Comparison of ENCODE assay signal across 17 mouse cellular contexts in the genomic region with DNA sequence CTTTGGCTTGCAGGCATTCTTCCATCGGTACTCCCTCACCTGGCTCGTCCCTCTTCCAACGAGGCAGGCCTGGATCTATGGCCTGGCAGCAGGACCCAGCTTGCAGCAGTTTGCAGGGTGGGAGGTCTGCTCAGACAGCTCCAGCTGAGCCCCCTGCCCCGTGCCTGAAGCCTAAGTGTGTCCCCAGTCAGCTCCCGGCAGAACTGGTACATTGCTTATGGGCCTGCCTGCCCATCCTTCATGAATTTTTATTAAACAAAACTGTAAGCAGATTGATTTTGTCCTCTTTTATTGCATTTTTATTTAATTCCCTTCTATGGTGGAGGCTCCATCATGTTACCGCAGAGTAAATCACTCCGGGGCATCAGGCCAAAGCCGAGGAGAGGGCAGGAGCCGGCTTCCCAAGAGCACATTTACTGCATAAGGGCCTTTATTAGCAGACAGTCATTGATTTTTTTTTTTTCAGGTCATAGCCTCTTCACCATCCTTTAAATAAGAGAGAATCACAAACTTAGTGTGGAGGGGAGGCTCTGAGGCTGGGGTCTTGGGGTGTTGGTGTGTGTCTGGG.
"Had no signal": no experiment of that assay in that cellular context is flagged by ENCODE, and none has a peak within 500 bp of the region (broad histone marks: within the 10 kb centered on the region; RNA-seq: fewer than 3 reads in every experiment).

No protein-coding gene starts in this region.

- H3K9me3 ChIP-seq: liver, embryonic 12.5 days; liver, embryonic 15.5 days; lung, embryonic 15.5 days; midbrain, embryonic 10.5 days; neural tube, embryonic 13.5 days had no signal

- H3K4me2 ChIP-seq: liver, embryonic 12.5 days; liver, embryonic 15.5 days; lung, embryonic 15.5 days; neural tube, embryonic 13.5 days had no signal

- H3K9ac ChIP-seq: liver, embryonic 12.5 days; liver, embryonic 15.5 days; lung, embryonic 15.5 days; neural tube, embryonic 13.5 days had no signal

- H3K4me1 ChIP-seq: liver, embryonic 12.5 days; liver, embryonic 15.5 days; megakaryocyte, embryonic 14.5 days had no signal

- H3K36me3 ChIP-seq: liver, embryonic 12.5 days; liver, embryonic 15.5 days; lung, embryonic 15.5 days; midbrain, embryonic 10.5 days; neural tube, embryonic 13.5 days had no signal

- ATAC-seq: intestine, postnatal 0 days; liver, embryonic 12.5 days had no signal

- H3K4me3 ChIP-seq: layer of hippocampus, adult 2 months; liver, embryonic 12.5 days; liver, embryonic 15.5 days; lung, embryonic 15.5 days; megakaryocyte, embryonic 14.5 days; midbrain, embryonic 10.5 days; neural tube, embryonic 13.5 days had no signal

- H3K27me3 ChIP-seq: liver, embryonic 12.5 days; liver, embryonic 15.5 days; lung, embryonic 15.5 days; megakaryocyte, embryonic 14.5 days had no signal

- DNase-seq: layer of hippocampus, adult 9-11 months; liver; lung, adult 18-20 months; lung, postnatal 10 days; lung, postnatal 36 days; midbrain, embryonic 14.5 days; thymus, adult 18-20 months; thymus, postnatal 36 days had no signal

- H3K27ac ChIP-seq: kidney, postnatal 0 days; layer of hippocampus, adult 2 months; liver, embryonic 12.5 days; liver, embryonic 15.5 days; lung, embryonic 15.5 days; midbrain, embryonic 10.5 days; neural tube, embryonic 13.5 days had no signal
